Mouse (Mus musculus) olfactory bulb, adult 2 months (tissue): ENCODE data around the gene Tubg1.
"Not testable (repeated sequence)": the region's sequence is repeated elsewhere in the genome, so short reads cannot be mapped to it uniquely, and the experiment has no call there.

Experiments
- CTCF ChIP-seq: fragments of 200-500 bp; IDR thresholded peaks from 2 replicates; pipeline ENCODE4 v1.5.1; 2012; ENCODE audit warnings: low read depth, mild to moderate bottlenecking, low read length, moderate library complexity; ENCODE audit not compliant: insufficient read depth
- POLR2A ChIP-seq: fragments of 200-500 bp; IDR thresholded peaks from 2 replicates; pipeline ENCODE4 v1.6.1; 2012; ENCODE audit warnings: mild to moderate bottlenecking, low read depth, low read length, moderate library complexity; ENCODE audit not compliant: insufficient read depth

DNA sequence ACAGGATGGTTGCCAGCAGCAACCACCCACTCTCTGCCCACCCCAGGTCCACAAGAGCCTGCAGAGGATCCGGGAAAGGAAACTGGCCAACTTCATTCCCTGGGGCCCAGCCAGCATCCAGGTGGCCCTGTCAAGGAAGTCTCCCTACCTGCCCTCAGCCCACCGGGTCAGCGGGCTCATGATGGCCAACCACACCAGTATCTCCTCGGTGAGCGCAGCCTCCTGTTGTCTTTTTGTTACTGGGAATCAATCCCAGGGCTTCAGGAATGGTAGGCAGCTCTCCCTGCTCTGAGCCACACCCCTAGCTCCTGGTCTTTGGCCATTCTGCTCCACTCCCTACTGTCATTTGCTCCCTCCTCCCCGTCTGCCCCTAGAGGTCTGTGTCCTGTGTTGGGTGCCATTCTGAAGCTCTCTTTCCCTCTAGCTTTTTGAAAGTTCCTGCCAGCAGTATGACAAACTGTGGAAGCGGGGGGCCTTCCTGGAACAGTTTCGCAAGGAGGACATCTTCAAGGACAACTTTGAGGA is 41.3 kb downstream of the Tubg1 start:
- not testable (repeated sequence) for TF ChIP-seq CTCF, POLR2A
